Mouse (Mus musculus) liver, adult 2 months (tissue): Measurements from ENCODE around the gene Chchd6. TPM values are rescaled to one million over a fixed set of nuclear protein-coding genes. Genes with fewer than 3 reads are reported as not detected.
A peak's percentile ranks its signal among the peaks of the same experiment; 100 is the strongest.

Experiments used
- DNase-seq: peaks from one replicate; pipeline ENCODE4 v3.0.0-alpha.2; 2011; ENCODE audit warnings: low read depth, low spot score; ENCODE audit errors: extremely low read depth
- H3K27ac ChIP-seq: fragments of 200-500 bp; replicated peaks from 2 replicates; pipeline ENCODE4 v1.5.1; 2012; ENCODE audit warnings: low read depth, mild to moderate bottlenecking, control low read depth, inconsistent platforms, low read length; ENCODE audit not compliant: insufficient read depth
- H3K27me3 ChIP-seq: fragments of 200-500 bp; 2 replicates; pipeline ENCODE4 v1.6.1; 2012; ENCODE audit warnings: mild to moderate bottlenecking, moderate library complexity, low read length, inconsistent platforms; ENCODE audit not compliant: control insufficient read depth, insufficient read depth
- H3K36me3 ChIP-seq: fragments of 200-500 bp; 2 replicates; pipeline ENCODE4 v1.6.1; 2012; ENCODE audit warnings: low read length, inconsistent platforms; ENCODE audit not compliant: control insufficient read depth, insufficient read depth
- H3K4me1 ChIP-seq: fragments of 200-500 bp; 2 replicates; pipeline ENCODE4 v1.6.1; 2011; ENCODE audit warnings: low read length; ENCODE audit not compliant: control insufficient read depth, insufficient read depth
- H3K4me3 ChIP-seq: fragments of 200-500 bp; 2 replicates; pipeline ENCODE4 v1.5.1; 2011; ENCODE audit warnings: low read depth, mild to moderate bottlenecking, control low read depth, low read length, moderate library complexity; ENCODE audit not compliant: insufficient read depth
- H3K79me2 ChIP-seq: fragments of 200-500 bp; 2 replicates; pipeline ENCODE4 v1.6.1; 2012; ENCODE audit warnings: inconsistent platforms, mild to moderate bottlenecking, low read length, moderate library complexity; ENCODE audit not compliant: control insufficient read depth, insufficient read depth
- H3K9ac ChIP-seq: fragments of 200-500 bp; 2 replicates; pipeline ENCODE4 v1.6.1; 2012; ENCODE audit warnings: low read depth, mild to moderate bottlenecking, control low read depth, inconsistent platforms, low read length
- CTCF ChIP-seq: fragments of 200-500 bp; IDR thresholded peaks from 2 replicates; pipeline ENCODE4 v1.5.1; 2011; ENCODE audit warnings: low read depth, low read length, control low read depth
- POLR2A ChIP-seq: fragments of 200-500 bp; IDR thresholded peaks from 2 replicates; pipeline ENCODE4 v1.6.1; 2011; ENCODE audit warnings: low read length, control low read depth; ENCODE audit not compliant: insufficient read depth; ENCODE audit errors: extremely low read depth
- WGBS: fragments of 180-500 bp; shearing (Covaris S2); methylation state at CpG from one replicate; pipeline ENCODE4 v1.1.7; 2018; 5-methylcytosine and 5-hydroxymethylcytosine counted together
- polyA plus RNA-seq: library from polyadenylated mRNA; depleted of rRNA; stranded (reverse); fragments of >200 nt; gene quantifications from 2 replicates; pipeline ENCODE4 v1.2.3, GENCODE M21; 2012
- total RNA-seq: library from RNA; depleted of rRNA; stranded (reverse); fragments of >200 nt; gene quantifications from 2 replicates; pipeline ENCODE4 v1.2.3, GENCODE M21; 2014

Chchd6 gene
- total and polyA plus RNA-seq, 2 experiments, result 5.0 to 6.9 TPM

DNA sequence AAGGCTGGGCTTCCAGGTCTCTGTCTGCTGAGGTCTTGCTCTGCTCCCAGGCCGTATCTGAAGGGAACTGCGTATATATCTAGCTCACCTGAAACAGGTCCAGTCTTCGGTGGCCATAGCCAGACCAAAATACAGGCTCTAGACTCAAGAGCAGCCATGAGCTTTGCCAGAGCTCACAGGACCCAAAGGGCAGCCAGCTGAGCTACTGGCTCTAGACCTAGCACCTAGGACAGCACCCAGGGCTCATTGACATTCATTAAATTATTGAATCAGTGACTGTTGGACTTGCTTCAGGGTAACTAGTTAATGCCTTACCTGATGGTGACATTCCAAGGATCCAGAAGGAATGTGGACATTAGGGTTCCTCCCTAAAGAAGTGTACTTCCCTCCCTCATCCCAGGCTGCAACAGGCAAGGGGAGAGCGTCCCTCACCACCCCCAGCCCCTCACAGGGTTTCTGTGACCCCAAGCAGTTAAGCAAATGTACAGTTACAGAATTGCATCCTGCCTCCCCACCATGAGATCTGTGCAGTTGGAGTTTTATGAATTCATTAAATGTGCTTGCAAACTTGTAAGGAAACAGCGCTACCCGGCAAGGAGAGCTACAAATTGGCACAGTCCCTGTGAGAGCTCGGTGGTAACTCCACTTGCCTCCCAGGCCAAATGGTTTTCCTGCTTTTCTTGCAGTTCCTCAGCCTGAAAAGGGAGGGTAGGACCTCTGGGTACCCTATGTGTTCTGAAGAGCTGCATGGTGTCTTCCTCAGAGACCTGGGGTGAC lies 19.3 kb upstream of the Chchd6 start:
- no peak overlapping the region for H3K9ac ChIP-seq
- H3K79me2 ChIP-seq, result no peaks in the 10 kb centered on the region
- TF ChIP-seq CTCF (no peak), POLR2A (no peak)
- WGBS, result 64% methylated on average over 7 of the region's 7 CpGs
- no peak overlapping the region for H3K4me3 ChIP-seq
- DNase-seq, result peak; percentile 12
- no peaks in the 10 kb centered on the region for H3K27me3 ChIP-seq
- no peaks in the 10 kb centered on the region for H3K4me1 ChIP-seq
- H3K36me3 ChIP-seq, result no peaks in the 10 kb centered on the region
- no peak overlapping the region for H3K27ac ChIP-seq

DNA sequence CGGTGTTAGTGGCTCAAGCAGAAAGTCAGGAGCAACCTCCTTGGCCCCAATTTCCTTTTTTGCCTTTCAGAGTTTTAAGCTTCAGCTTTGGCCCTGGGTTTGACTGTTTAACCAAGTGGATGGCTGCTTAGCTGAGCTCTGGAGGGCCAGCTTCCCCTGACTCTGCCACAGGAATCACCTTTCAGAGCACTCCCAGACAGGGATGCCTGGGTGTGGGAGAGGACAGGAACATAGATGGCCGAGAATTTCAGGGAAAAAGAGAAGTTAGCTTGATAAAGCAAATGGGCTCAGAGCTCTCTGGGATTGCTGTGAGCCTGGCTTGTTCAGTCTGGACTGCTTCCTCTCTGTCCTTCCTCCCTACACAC lies 18.6 kb upstream of the Chchd6 start:
- Histone ChIP-seq H3K4me3 (no peak overlapping the region), H3K36me3 (no peaks in the 10 kb centered on the region), H3K27ac (no peak overlapping the region), H3K79me2 (no peaks in the 10 kb centered on the region), H3K4me1 (no peaks in the 10 kb centered on the region), H3K27me3 (no peaks in the 10 kb centered on the region), H3K9ac (no peak overlapping the region)
- WGBS, result 20% methylated on average over 2 of the region's 2 CpGs
- DNase-seq, result no peak
- TF ChIP-seq POLR2A (no peak), CTCF (no peak)

DNA sequence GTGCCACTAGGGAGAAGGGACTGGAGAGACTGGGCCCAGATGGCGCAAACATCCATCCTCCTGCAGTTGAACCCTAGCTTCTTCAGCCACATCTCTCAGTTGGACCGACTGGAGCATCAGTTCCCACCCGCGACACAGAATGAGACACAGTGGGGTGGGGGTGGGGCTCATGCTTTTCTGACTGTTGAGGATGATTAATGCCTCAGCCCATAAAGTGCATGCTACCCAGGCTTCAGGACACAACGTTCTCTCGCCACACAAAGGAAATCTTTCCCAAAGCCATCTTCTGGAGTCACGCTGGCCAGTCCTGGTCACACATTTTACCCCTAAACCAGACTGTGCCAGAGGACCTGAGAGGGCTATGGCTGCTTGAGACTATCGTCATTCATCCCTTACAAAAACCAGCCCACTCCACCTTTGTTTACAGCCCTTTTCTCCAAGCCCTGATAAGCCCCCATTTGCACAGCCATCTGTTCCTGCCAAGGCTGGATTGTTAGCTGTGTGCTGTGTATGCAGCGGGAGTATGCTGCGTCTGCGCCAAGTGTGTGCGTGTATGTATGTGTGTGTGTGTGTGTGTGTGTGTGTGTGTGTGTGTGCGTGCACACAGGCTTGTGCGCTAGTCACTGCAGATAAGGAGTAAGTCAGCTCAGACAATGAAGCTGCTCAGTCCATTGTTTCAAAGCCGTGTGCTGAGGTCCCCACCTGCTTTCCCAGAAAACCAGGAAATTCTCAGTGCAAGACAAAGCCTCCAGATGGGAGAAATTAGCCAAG lies 18.1 kb upstream of the Chchd6 start:
- WGBS, result 53% methylated on average over 15 of the region's 15 CpGs
- no peak overlapping the region for H3K9ac ChIP-seq
- no peak overlapping the region for H3K4me3 ChIP-seq
- no peaks in the 10 kb centered on the region for H3K79me2 ChIP-seq
- TF ChIP-seq POLR2A, result no peak
- no peak for TF ChIP-seq CTCF
- H3K27ac ChIP-seq, result no peak overlapping the region
- no peak for DNase-seq
- no peaks in the 10 kb centered on the region for H3K36me3 ChIP-seq
- H3K27me3 ChIP-seq, result no peaks in the 10 kb centered on the region
- no peaks in the 10 kb centered on the region for H3K4me1 ChIP-seq

DNA sequence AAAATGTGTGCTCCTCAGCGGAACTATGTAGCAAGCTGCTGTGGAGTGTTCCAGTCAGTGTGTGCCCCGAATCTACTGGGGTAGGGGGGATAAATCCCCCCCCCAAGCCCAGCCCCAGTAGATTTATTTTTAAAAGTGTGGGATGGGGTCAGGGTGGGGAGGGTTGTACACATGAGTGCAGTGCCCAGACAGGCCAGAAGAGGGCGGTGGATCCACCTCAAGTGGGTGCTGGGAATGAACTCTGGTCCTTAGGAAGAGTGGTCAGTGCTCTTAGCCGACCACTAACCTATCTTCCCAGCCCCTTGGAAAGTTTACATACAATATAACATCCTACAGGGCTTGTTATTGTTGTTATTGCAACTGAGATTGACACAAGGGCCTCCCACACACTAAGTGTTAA lies 12.5 kb upstream of the Chchd6 start:
- H3K4me3 ChIP-seq, result no peak overlapping the region
- no peaks in the 10 kb centered on the region for H3K27me3 ChIP-seq
- no peaks in the 10 kb centered on the region for H3K36me3 ChIP-seq
- TF ChIP-seq CTCF (peak; percentile 57), POLR2A (no peak)
- no peaks in the 10 kb centered on the region for H3K79me2 ChIP-seq
- DNase-seq, result no peak
- 53% methylated on average over 4 of the region's 4 CpGs for WGBS
- no peaks in the 10 kb centered on the region for H3K4me1 ChIP-seq
- H3K27ac ChIP-seq, result no peak overlapping the region
- no peak overlapping the region for H3K9ac ChIP-seq

DNA sequence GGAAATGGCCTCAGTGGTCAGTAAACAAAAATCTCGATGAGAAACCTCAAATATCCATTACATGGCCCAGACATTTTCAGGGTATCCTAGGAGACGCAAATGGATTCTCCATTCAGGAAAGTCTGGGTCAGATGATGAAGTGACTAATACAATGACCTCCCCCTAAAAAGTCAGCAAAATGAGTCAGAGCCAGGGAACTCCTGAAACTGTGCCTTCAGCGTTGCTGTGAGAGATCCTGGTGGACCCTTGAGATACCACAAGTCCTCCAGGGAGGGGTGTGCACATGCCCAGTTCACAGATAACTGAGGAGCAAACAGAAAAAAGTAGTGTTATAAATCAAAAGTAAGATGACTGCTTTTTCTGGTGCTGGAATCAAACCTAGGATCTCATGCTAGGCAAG lies 10.6 kb upstream of the Chchd6 start:
- no peak for TF ChIP-seq CTCF
- no peak for TF ChIP-seq POLR2A
- Histone ChIP-seq H3K36me3 (no peaks in the 10 kb centered on the region), H3K79me2 (no peaks in the 10 kb centered on the region), H3K27ac (no peak overlapping the region), H3K9ac (no peak overlapping the region), H3K4me3 (no peak overlapping the region), H3K4me1 (no peaks in the 10 kb centered on the region), H3K27me3 (no peaks in the 10 kb centered on the region)
- DNase-seq, result no peak
- 54% methylated on average over 3 of the region's 3 CpGs for WGBS

DNA sequence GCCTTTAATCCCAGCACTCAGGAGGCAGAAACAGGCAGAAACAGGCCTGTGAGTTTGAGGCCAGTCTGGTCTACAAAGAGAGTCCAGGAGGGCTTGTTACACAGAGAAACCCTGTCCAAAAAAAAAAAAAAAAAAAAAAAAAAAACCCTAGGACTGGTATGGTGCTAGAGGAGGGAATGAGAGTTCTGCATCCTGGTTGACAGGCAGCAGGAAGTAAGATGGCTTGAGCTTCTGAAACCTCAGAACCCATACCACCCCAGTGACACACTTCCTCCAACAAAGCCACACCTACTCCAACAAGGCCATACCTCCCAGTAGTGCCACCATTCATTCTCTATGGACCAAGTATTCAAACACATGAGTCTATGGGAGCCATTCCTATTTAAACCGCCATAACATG lies 1.1 kb upstream of the Chchd6 start:
- Histone ChIP-seq H3K4me1 (no peaks in the 10 kb centered on the region), H3K27ac (no peak overlapping the region), H3K4me3 (no peak overlapping the region), H3K27me3 (no peaks in the 10 kb centered on the region), H3K79me2 (no peaks in the 10 kb centered on the region), H3K36me3 (no peaks in the 10 kb centered on the region), H3K9ac (no peak overlapping the region)
- DNase-seq, result no peak
- 100% methylated on average over 1 of the region's 1 CpGs for WGBS
- TF ChIP-seq CTCF, result no peak
